Mouse (Mus musculus): ENCODE results near the gene Hivep2. TPM values are rescaled to one million over a fixed set of nuclear protein-coding genes. Genes with fewer than 3 reads are reported as not detected.

Hivep2 gene
- polyA plus RNA-seq, 1 experiment, result 6.3 TPM

- TF ChIP-seq CTCF (IDR thresholded peaks at IDR 0.05; ENCODE audit: control insufficient read depth, insufficient read depth, low read length) (no peak), POLR2A (IDR thresholded peaks at IDR 0.05; ENCODE audit: borderline replicate concordance, control insufficient read depth, low read depth, low read length) (no peak)
- no peak overlapping the region for H3K27ac ChIP-seq (ENCODE audit: control insufficient read depth, insufficient read depth, low read depth, low read length, poor library complexity)
- no peaks in the 10 kb centered on the region for H3K4me1 ChIP-seq (ENCODE audit: control insufficient read depth, insufficient read depth, low read length)
- no peak overlapping the region for H3K4me3 ChIP-seq (replicated peaks; ENCODE audit: control insufficient read depth, low read depth, low read length)
- 84% methylated on average over 17 of the region's 17 CpGs for WGBS
Measured at GRCm38 (mm10) chr10:14132061-14132460, 166.2 kb downstream of the Hivep2 start.

- no peak overlapping the region for H3K27ac ChIP-seq (ENCODE audit: control insufficient read depth, insufficient read depth, low read depth, low read length, poor library complexity)
- TF ChIP-seq CTCF (IDR thresholded peaks at IDR 0.05; ENCODE audit: control insufficient read depth, insufficient read depth, low read length) (no peak), POLR2A (IDR thresholded peaks at IDR 0.05; ENCODE audit: borderline replicate concordance, control insufficient read depth, low read depth, low read length) (no peak)
- H3K4me1 ChIP-seq (ENCODE audit: control insufficient read depth, insufficient read depth, low read length), result no peaks in the 10 kb centered on the region
- H3K4me3 ChIP-seq (replicated peaks; ENCODE audit: control insufficient read depth, low read depth, low read length), result no peak overlapping the region
Measured at GRCm38 (mm10) chr10:14132937-14133336, 167.1 kb downstream of the Hivep2 start.

GRCm38 (mm10) chr10:14138663-14139062, 172.8 kb downstream of the Hivep2 start:
- Histone ChIP-seq H3K4me3 (replicated peaks; ENCODE audit: control insufficient read depth, low read depth, low read length) (no peak overlapping the region), H3K4me1 (ENCODE audit: control insufficient read depth, insufficient read depth, low read length) (no peaks in the 10 kb centered on the region), H3K27ac (ENCODE audit: control insufficient read depth, insufficient read depth, low read depth, low read length, poor library complexity) (no peak overlapping the region)
- TF ChIP-seq CTCF (IDR thresholded peaks at IDR 0.05; ENCODE audit: control insufficient read depth, insufficient read depth, low read length) (no peak), POLR2A (IDR thresholded peaks at IDR 0.05; ENCODE audit: borderline replicate concordance, control insufficient read depth, low read depth, low read length) (no peak)
- 76% methylated on average over 3 of the region's 3 CpGs for WGBS

- H3K4me1 ChIP-seq (ENCODE audit: control insufficient read depth, insufficient read depth, low read length), result no peaks in the 10 kb centered on the region
- 84% methylated on average over 3 of the region's 3 CpGs for WGBS
- TF ChIP-seq CTCF (IDR thresholded peaks at IDR 0.05; ENCODE audit: control insufficient read depth, insufficient read depth, low read length) (no peak), POLR2A (IDR thresholded peaks at IDR 0.05; ENCODE audit: borderline replicate concordance, control insufficient read depth, low read depth, low read length) (no peak)
- H3K27ac ChIP-seq (ENCODE audit: control insufficient read depth, insufficient read depth, low read depth, low read length, poor library complexity), result no peak overlapping the region
- H3K4me3 ChIP-seq (replicated peaks; ENCODE audit: control insufficient read depth, low read depth, low read length), result no peak overlapping the region
Measured at GRCm38 (mm10) chr10:14144840-14145239, 179.0 kb downstream of the Hivep2 start.

- WGBS, result 83% methylated on average over 7 of the region's 7 CpGs
- no peak for TF ChIP-seq POLR2A (IDR thresholded peaks at IDR 0.05; ENCODE audit: borderline replicate concordance, control insufficient read depth, low read depth, low read length)
- TF ChIP-seq CTCF (IDR thresholded peaks at IDR 0.05; ENCODE audit: control insufficient read depth, insufficient read depth, low read length), result no peak
- H3K4me3 ChIP-seq (replicated peaks; ENCODE audit: control insufficient read depth, low read depth, low read length), result no peak overlapping the region
- no peaks in the 10 kb centered on the region for H3K4me1 ChIP-seq (ENCODE audit: control insufficient read depth, insufficient read depth, low read length)
- no peak overlapping the region for H3K27ac ChIP-seq (ENCODE audit: control insufficient read depth, insufficient read depth, low read depth, low read length, poor library complexity)
Measured at GRCm38 (mm10) chr10:14164829-14165228, 199.0 kb downstream of the Hivep2 start.

- WGBS, result 16% methylated on average over 6 of the region's 6 CpGs
- Histone ChIP-seq H3K27ac (ENCODE audit: control insufficient read depth, insufficient read depth, low read depth, low read length, poor library complexity) (no peak overlapping the region), H3K4me1 (ENCODE audit: control insufficient read depth, insufficient read depth, low read length) (no peaks in the 10 kb centered on the region), H3K4me3 (replicated peaks; ENCODE audit: control insufficient read depth, low read depth, low read length) (no peak overlapping the region)
- TF ChIP-seq CTCF (IDR thresholded peaks at IDR 0.05; ENCODE audit: control insufficient read depth, insufficient read depth, low read length) (no peak), POLR2A (IDR thresholded peaks at IDR 0.05; ENCODE audit: borderline replicate concordance, control insufficient read depth, low read depth, low read length) (no peak)
Measured at GRCm38 (mm10) chr10:14168197-14168844, 202.4 kb downstream of the Hivep2 start.

GRCm38 (mm10) chr10:14168869-14169566, 203.1 kb downstream of the Hivep2 start:
- no peak overlapping the region for H3K4me3 ChIP-seq (replicated peaks; ENCODE audit: control insufficient read depth, low read depth, low read length)
- H3K27ac ChIP-seq (ENCODE audit: control insufficient read depth, insufficient read depth, low read depth, low read length, poor library complexity), result no peak overlapping the region
- 43% methylated on average over 5 of the region's 5 CpGs for WGBS
- TF ChIP-seq CTCF (IDR thresholded peaks at IDR 0.05; ENCODE audit: control insufficient read depth, insufficient read depth, low read length) (no peak), POLR2A (IDR thresholded peaks at IDR 0.05; ENCODE audit: borderline replicate concordance, control insufficient read depth, low read depth, low read length) (no peak)
- no peaks in the 10 kb centered on the region for H3K4me1 ChIP-seq (ENCODE audit: control insufficient read depth, insufficient read depth, low read length)

- whole genome bisulfite sequencing, result 2% methylated on average over 4 of the region's 4 CpGs
- H3K4me1 ChIP-seq (ENCODE audit: control insufficient read depth, insufficient read depth, low read length), result no peaks in the 10 kb centered on the region
Measured at GRCm38 (mm10) chr10:14174124-14174523, 208.2 kb downstream of the Hivep2 start.

More at GRCm38 (mm10) chr10:14174124-14174523, 208.2 kb downstream of the Hivep2 start:
- TF ChIP-seq POLR2A (IDR thresholded peaks at IDR 0.05; ENCODE audit: borderline replicate concordance, control insufficient read depth, low read depth, low read length), result no peak
- Histone ChIP-seq H3K4me3 (replicated peaks; ENCODE audit: control insufficient read depth, low read depth, low read length) (no peak overlapping the region), H3K27ac (ENCODE audit: control insufficient read depth, insufficient read depth, low read depth, low read length, poor library complexity) (no peak overlapping the region)
